Mouse (Mus musculus): ENCODE results near the gene Gm13279.
"Not testable (repeated sequence)": the region's sequence is repeated elsewhere in the genome, so short reads cannot be mapped to it uniquely, and the experiment has no call there.

DNA sequence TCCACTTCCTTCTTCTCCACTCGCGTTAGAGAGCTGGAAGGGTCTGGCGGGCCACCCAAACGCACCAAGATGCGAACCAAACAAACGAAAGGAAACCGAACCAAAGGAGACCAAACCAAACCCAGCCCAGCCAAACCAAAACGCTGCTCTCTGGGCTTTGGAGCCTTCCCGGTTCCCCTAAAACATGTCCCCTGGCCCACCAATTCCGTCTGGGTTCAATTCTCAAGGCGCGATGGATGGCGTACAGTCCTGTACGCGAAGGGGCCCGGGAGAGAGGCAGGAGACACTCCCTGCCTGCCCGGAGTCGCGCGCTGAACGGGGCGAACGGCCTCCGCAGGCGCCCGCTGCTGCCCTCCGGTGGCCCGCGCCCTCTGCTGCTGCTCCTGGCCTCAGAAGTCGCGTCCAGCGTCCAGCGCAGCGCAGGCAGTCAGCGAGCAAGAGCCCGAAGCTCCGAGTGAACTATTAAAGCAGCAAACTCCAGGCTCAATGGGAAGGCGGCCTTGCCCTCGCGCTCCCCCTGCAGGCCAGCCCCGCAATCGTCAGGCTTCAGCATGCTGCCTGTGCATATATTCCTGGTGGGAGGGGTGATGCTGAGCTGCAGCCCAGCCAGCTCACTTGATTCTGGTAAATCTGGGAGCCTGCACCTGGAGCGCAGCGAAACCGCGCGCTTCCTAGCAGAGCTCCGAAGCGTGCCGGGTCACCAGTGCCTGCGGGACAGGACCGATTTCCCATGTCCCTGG, 3.1 kb upstream of the Gm13279 start, which contains the start of gene Gm13275:
- TF ChIP-seq CTCF (IDR thresholded peaks at IDR 0.05; ENCODE audit: low read depth, low read length); POLR2A (IDR thresholded peaks at IDR 0.05; ENCODE audit: extremely low read depth, insufficient read depth, low read length): not testable (repeated sequence)
